Mouse (Mus musculus): ENCODE results near the gene Pde1a. TPM values are rescaled to one million over a fixed set of nuclear protein-coding genes. Genes with fewer than 3 reads are reported as not detected.
A peak's percentile ranks its signal among the peaks of the same experiment; 100 is the strongest.

Pde1a gene
- polyA plus RNA-seq, 1 experiment from 2014 or later: 3.3 TPM

GRCm38 (mm10) chr2:79981781-79982180 is 147.5 kb downstream of the Pde1a start:
- Histone ChIP-seq H3K9ac (ENCODE audit: low read depth, low read length) (no peak overlapping the region), H3K36me3 (ENCODE audit: control insufficient read depth, insufficient read depth) (no peaks in the 10 kb centered on the region), H3K9me3 (replicated peaks; ENCODE audit: control insufficient read depth, low read length) (no peaks in the 10 kb centered on the region), H3K27ac (ENCODE audit: low read length) (no peak overlapping the region), H3K4me2 (ENCODE audit: low read depth, low read length) (no peak overlapping the region), H3K27me3 (ENCODE audit: control insufficient read depth, insufficient read depth, low read depth, low read length) (no peaks in the 10 kb centered on the region), H3K4me1 (ENCODE audit: control insufficient read depth, low read depth, low read length) (no peaks in the 10 kb centered on the region), H3K4me3 (ENCODE audit: low read depth, low read length) (no peak overlapping the region)
- ATAC-seq (ENCODE audit: low read depth): no peak
- 76% methylated on average over 3 of the region's 3 CpGs for WGBS (ENCODE audit: insufficient replicate concordance)

- WGBS (ENCODE audit: insufficient replicate concordance): 30% methylated on average over 1 of the region's 1 CpGs
Measured at GRCm38 (mm10) chr2:79978992-79979391, 150.3 kb downstream of the Pde1a start.

GRCm38 (mm10) chr2:79977259-79977658 is 152.0 kb downstream of the Pde1a start:
- Histone ChIP-seq H3K4me2 (ENCODE audit: low read depth, low read length) (no peak overlapping the region), H3K27me3 (ENCODE audit: control insufficient read depth, insufficient read depth, low read depth, low read length) (no peaks in the 10 kb centered on the region), H3K36me3 (ENCODE audit: control insufficient read depth, insufficient read depth) (no peaks in the 10 kb centered on the region), H3K9ac (ENCODE audit: low read depth, low read length) (no peak overlapping the region), H3K4me3 (ENCODE audit: low read depth, low read length) (no peak overlapping the region), H3K4me1 (ENCODE audit: control insufficient read depth, low read depth, low read length) (no peaks in the 10 kb centered on the region), H3K27ac (ENCODE audit: low read length) (no peak overlapping the region), H3K9me3 (replicated peaks; ENCODE audit: control insufficient read depth, low read length) (no peaks in the 10 kb centered on the region)
- WGBS (ENCODE audit: insufficient replicate concordance): 60% methylated on average over 5 of the region's 5 CpGs
- no peak for ATAC-seq (ENCODE audit: low read depth)

More at GRCm38 (mm10) chr2:79978992-79979391, 150.3 kb downstream of the Pde1a start:
- no peak overlapping the region for H3K9ac ChIP-seq (ENCODE audit: low read depth, low read length)
- ATAC-seq (ENCODE audit: low read depth): no peak
- no peaks in the 10 kb centered on the region for H3K9me3 ChIP-seq (replicated peaks; ENCODE audit: control insufficient read depth, low read length)
- no peak overlapping the region for H3K4me3 ChIP-seq (ENCODE audit: low read depth, low read length)
- no peak overlapping the region for H3K27ac ChIP-seq (ENCODE audit: low read length)
- H3K4me1 ChIP-seq (ENCODE audit: control insufficient read depth, low read depth, low read length): no peaks in the 10 kb centered on the region
- no peak overlapping the region for H3K4me2 ChIP-seq (ENCODE audit: low read depth, low read length)
- no peaks in the 10 kb centered on the region for H3K27me3 ChIP-seq (ENCODE audit: control insufficient read depth, insufficient read depth, low read depth, low read length)
- H3K36me3 ChIP-seq (ENCODE audit: control insufficient read depth, insufficient read depth): no peaks in the 10 kb centered on the region

- Histone ChIP-seq H3K4me1 (ENCODE audit: control insufficient read depth, low read depth, low read length) (no peaks in the 10 kb centered on the region), H3K9ac (ENCODE audit: low read depth, low read length) (no peak overlapping the region), H3K27me3 (ENCODE audit: control insufficient read depth, insufficient read depth, low read depth, low read length) (no peaks in the 10 kb centered on the region), H3K9me3 (replicated peaks; ENCODE audit: control insufficient read depth, low read length) (no peaks in the 10 kb centered on the region), H3K27ac (ENCODE audit: low read length) (no peak overlapping the region), H3K4me2 (ENCODE audit: low read depth, low read length) (no peak overlapping the region), H3K36me3 (ENCODE audit: control insufficient read depth, insufficient read depth) (no peaks in the 10 kb centered on the region), H3K4me3 (ENCODE audit: low read depth, low read length) (no peak overlapping the region)
- no peak for ATAC-seq (ENCODE audit: low read depth)
Measured at GRCm38 (mm10) chr2:79975947-79976346, 153.3 kb downstream of the Pde1a start.

- no peak for ATAC-seq (ENCODE audit: low read depth)
- Histone ChIP-seq H3K4me2 (ENCODE audit: low read depth, low read length) (no peak overlapping the region), H3K4me1 (ENCODE audit: control insufficient read depth, low read depth, low read length) (no peaks in the 10 kb centered on the region), H3K27ac (ENCODE audit: low read length) (no peak overlapping the region), H3K4me3 (ENCODE audit: low read depth, low read length) (no peak overlapping the region), H3K9me3 (replicated peaks; ENCODE audit: control insufficient read depth, low read length) (no peaks in the 10 kb centered on the region), H3K9ac (ENCODE audit: low read depth, low read length) (no peak overlapping the region), H3K27me3 (ENCODE audit: control insufficient read depth, insufficient read depth, low read depth, low read length) (no peaks in the 10 kb centered on the region), H3K36me3 (ENCODE audit: control insufficient read depth, insufficient read depth) (no peaks in the 10 kb centered on the region)
Measured at GRCm38 (mm10) chr2:79972271-79972670, 157.0 kb downstream of the Pde1a start.

GRCm38 (mm10) chr2:79969594-79969993 is 159.7 kb downstream of the Pde1a start:
- ATAC-seq (ENCODE audit: low read depth): peak; percentile 78
- H3K36me3 ChIP-seq (ENCODE audit: control insufficient read depth, insufficient read depth): no peaks in the 10 kb centered on the region
- no peaks in the 10 kb centered on the region for H3K27me3 ChIP-seq (ENCODE audit: control insufficient read depth, insufficient read depth, low read depth, low read length)
- no peak overlapping the region for H3K27ac ChIP-seq (ENCODE audit: low read length)
- H3K4me1 ChIP-seq (ENCODE audit: control insufficient read depth, low read depth, low read length): no peaks in the 10 kb centered on the region
- no peaks in the 10 kb centered on the region for H3K9me3 ChIP-seq (replicated peaks; ENCODE audit: control insufficient read depth, low read length)
- H3K9ac ChIP-seq (ENCODE audit: low read depth, low read length): no peak overlapping the region
- H3K4me2 ChIP-seq (ENCODE audit: low read depth, low read length): no peak overlapping the region
- WGBS (ENCODE audit: insufficient replicate concordance): 40% methylated on average over 5 of the region's 5 CpGs
- no peak overlapping the region for H3K4me3 ChIP-seq (ENCODE audit: low read depth, low read length)

- no peak overlapping the region for H3K27ac ChIP-seq (ENCODE audit: low read length)
- 73% methylated on average over 9 of the region's 9 CpGs for WGBS (ENCODE audit: insufficient replicate concordance)
- ATAC-seq (ENCODE audit: low read depth): no peak
- no peak overlapping the region for H3K9ac ChIP-seq (ENCODE audit: low read depth, low read length)
- H3K4me2 ChIP-seq (ENCODE audit: low read depth, low read length): no peak overlapping the region
- no peaks in the 10 kb centered on the region for H3K27me3 ChIP-seq (ENCODE audit: control insufficient read depth, insufficient read depth, low read depth, low read length)
- H3K36me3 ChIP-seq (ENCODE audit: control insufficient read depth, insufficient read depth): no peaks in the 10 kb centered on the region
- H3K4me1 ChIP-seq (ENCODE audit: control insufficient read depth, low read depth, low read length): no peaks in the 10 kb centered on the region
- H3K9me3 ChIP-seq (replicated peaks; ENCODE audit: control insufficient read depth, low read length): no peaks in the 10 kb centered on the region
- H3K4me3 ChIP-seq (ENCODE audit: low read depth, low read length): no peak overlapping the region
Measured at GRCm38 (mm10) chr2:79966681-79967506, 162.4 kb downstream of the Pde1a start.

- H3K27me3 ChIP-seq (ENCODE audit: control insufficient read depth, insufficient read depth, low read depth, low read length): no peaks in the 10 kb centered on the region
- no peak overlapping the region for H3K4me2 ChIP-seq (ENCODE audit: low read depth, low read length)
- no peaks in the 10 kb centered on the region for H3K4me1 ChIP-seq (ENCODE audit: control insufficient read depth, low read depth, low read length)
- no peak overlapping the region for H3K4me3 ChIP-seq (ENCODE audit: low read depth, low read length)
- H3K36me3 ChIP-seq (ENCODE audit: control insufficient read depth, insufficient read depth): no peaks in the 10 kb centered on the region
- H3K9ac ChIP-seq (ENCODE audit: low read depth, low read length): no peak overlapping the region
- H3K9me3 ChIP-seq (replicated peaks; ENCODE audit: control insufficient read depth, low read length): no peaks in the 10 kb centered on the region
- no peak overlapping the region for H3K27ac ChIP-seq (ENCODE audit: low read length)
- no peak for ATAC-seq (ENCODE audit: low read depth)
- WGBS (ENCODE audit: insufficient replicate concordance): 54% methylated on average over 1 of the region's 1 CpGs
Measured at GRCm38 (mm10) chr2:79966086-79966485, 163.2 kb downstream of the Pde1a start.

GRCm38 (mm10) chr2:79964964-79965363 is 164.3 kb downstream of the Pde1a start:
- no peak overlapping the region for H3K4me3 ChIP-seq (ENCODE audit: low read depth, low read length)
- H3K4me1 ChIP-seq (ENCODE audit: control insufficient read depth, low read depth, low read length): no peaks in the 10 kb centered on the region
- WGBS (ENCODE audit: insufficient replicate concordance): 39% methylated on average over 4 of the region's 4 CpGs
- no peaks in the 10 kb centered on the region for H3K36me3 ChIP-seq (ENCODE audit: control insufficient read depth, insufficient read depth)
- H3K9ac ChIP-seq (ENCODE audit: low read depth, low read length): no peak overlapping the region
- no peak overlapping the region for H3K4me2 ChIP-seq (ENCODE audit: low read depth, low read length)
- H3K9me3 ChIP-seq (replicated peaks; ENCODE audit: control insufficient read depth, low read length): no peaks in the 10 kb centered on the region
- H3K27ac ChIP-seq (ENCODE audit: low read length): no peak overlapping the region
- no peak for ATAC-seq (ENCODE audit: low read depth)
- H3K27me3 ChIP-seq (ENCODE audit: control insufficient read depth, insufficient read depth, low read depth, low read length): no peaks in the 10 kb centered on the region

Data from liver, embryonic 16.5 days (tissue).